In genomic region chr14:77327693-77328092, GRCm38 (mm10) we compare ENCODE assay signal across 26 mouse cellular contexts.
A peak's percentile ranks its signal among the peaks of the same experiment; 100 is the strongest.
DNase-seq lines count a peak whose midpoint lies in the region; ATAC-seq lines count a peak whose summit lies in the region.
"Had no signal": no experiment of that assay in that cellular context is flagged by ENCODE, and none has a peak within 500 bp of the region (broad histone marks: within the 10 kb centered on the region; RNA-seq: fewer than 3 reads in every experiment).

No protein-coding gene starts in this region.

- no peaks in the 10 kb centered on the region for H3K27me3 ChIP-seq in kidney, embryonic 14.5 days (ENCODE audit: control insufficient read depth, insufficient read depth, low read length)
- H3K27me3 ChIP-seq: embryonic facial prominence, embryonic 15.5 days; heart, embryonic 15.5 days; hindbrain, embryonic 13.5 days had no signal

- H3K36me3 ChIP-seq in kidney, embryonic 14.5 days (ENCODE audit: control insufficient read depth, insufficient read depth, low read length), result no peaks in the 10 kb centered on the region
- H3K36me3 ChIP-seq: embryonic facial prominence, embryonic 15.5 days; forebrain, embryonic 10.5 days; G1E; heart, embryonic 15.5 days had no signal

- H3K4me3 ChIP-seq in kidney, embryonic 14.5 days (ENCODE audit: low read length), result no peak overlapping the region
- H3K4me3 ChIP-seq: embryonic facial prominence, embryonic 15.5 days; erythroblast, embryonic 14.5 days; forebrain, embryonic 10.5 days; gastrocnemius, adult 2 months; heart, adult 2 months; heart, embryonic 15.5 days; hindbrain, embryonic 13.5 days had no signal

- WGBS in kidney, embryonic 14.5 days, result 68% methylated on average over 3 of the region's 3 CpGs

- H3K4me2 ChIP-seq in kidney, embryonic 14.5 days (replicated peaks; ENCODE audit: low read depth, low read length), result no peak overlapping the region
- H3K4me2 ChIP-seq: embryonic facial prominence, embryonic 15.5 days; heart, embryonic 11.5 days; heart, embryonic 15.5 days; hindbrain, embryonic 13.5 days had no signal

- peaks cover 4% of the 10 kb centered on the region; the same call in 1 of the 2 replicates for H3K4me1 ChIP-seq in kidney, embryonic 14.5 days (ENCODE audit: control insufficient read depth, insufficient read depth, low read length)
- H3K4me1 ChIP-seq: embryonic facial prominence, embryonic 15.5 days; forebrain, embryonic 10.5 days; heart, embryonic 15.5 days; hindbrain, embryonic 13.5 days had no signal

- H3K9me3 ChIP-seq in kidney, embryonic 14.5 days (ENCODE audit: control insufficient read depth, low read length), result 0 out of 2 replicates have a peak, but pooled peaks cover 3% of the 10 kb centered on the region
- H3K9me3 ChIP-seq: embryonic facial prominence, embryonic 15.5 days; heart, embryonic 15.5 days; hindbrain, embryonic 13.5 days had no signal

- H3K9ac ChIP-seq in kidney, embryonic 14.5 days (ENCODE audit: low read depth, low read length), result no peak overlapping the region
- H3K9ac ChIP-seq: embryonic facial prominence, embryonic 15.5 days; heart, embryonic 15.5 days; hindbrain, embryonic 13.5 days had no signal

- H3K27ac ChIP-seq in kidney, embryonic 14.5 days (ENCODE audit: low read depth, low read length), result no peak overlapping the region
- H3K27ac ChIP-seq: embryonic facial prominence, embryonic 15.5 days; forebrain, embryonic 10.5 days; gastrocnemius, adult 2 months; heart, adult 2 months; heart, embryonic 15.5 days; hindbrain, embryonic 13.5 days had no signal

- no peak for ATAC-seq in kidney, embryonic 14.5 days (ENCODE audit: low FRiP score, low TSS enrichment)
- ATAC-seq: activated CD4-positive, CD25-positive, alpha-beta regulatory T cell, adult 4 months; CD4-positive, CD25-positive, alpha-beta regulatory T cell, adult 4 months; forebrain, embryonic 14.5 days had no signal

- peak; percentile 6 for DNase-seq in kidney, adult 11 months
- peak; percentile 5 for DNase-seq in kidney, adult 9 months
- peak; percentile 27 for DNase-seq in kidney, postnatal 14 days
- DNase-seq in heart, adult 18-20 months, result no peak
- DNase-seq in thymus, postnatal 10 days (ENCODE audit: low spot score in 2 of 2), result no peak
- DNase-seq in thymus, postnatal 14 days, result no peak
- DNase-seq: adrenal gland, adult 2 months; adrenal gland, postnatal 25 days; B cell, adult 2 months; cerebellum, adult 2 months; cerebellum, postnatal 10 days; embryo, embryonic 11 days; gastrocnemius, adult 2 months; heart, adult 2 months; heart, postnatal 14 days had no signal

Comparison
In these comparisons a context has a peak if more than half of its experiments do, and no peak if none do; other contexts are left out.
1. DNase-seq: peak in kidney, adult 11 months (single experiment), kidney, adult 9 months (single experiment) and kidney, postnatal 14 days (single experiment); none in heart, adult 18-20 months (0 of 2), thymus, postnatal 10 days (0 of 2) and thymus, postnatal 14 days (single experiment).